Mouse (Mus musculus): ENCODE data around the gene Smoc1. TPM values are rescaled to one million over a fixed set of nuclear protein-coding genes. Genes with fewer than 3 reads are reported as not detected.
A peak's percentile ranks its signal among the peaks of the same experiment; 100 is the strongest.

Smoc1 gene
- total RNA-seq (2021): 10 to 100 TPM; 10.3 to 10.9 TPM

DNA sequence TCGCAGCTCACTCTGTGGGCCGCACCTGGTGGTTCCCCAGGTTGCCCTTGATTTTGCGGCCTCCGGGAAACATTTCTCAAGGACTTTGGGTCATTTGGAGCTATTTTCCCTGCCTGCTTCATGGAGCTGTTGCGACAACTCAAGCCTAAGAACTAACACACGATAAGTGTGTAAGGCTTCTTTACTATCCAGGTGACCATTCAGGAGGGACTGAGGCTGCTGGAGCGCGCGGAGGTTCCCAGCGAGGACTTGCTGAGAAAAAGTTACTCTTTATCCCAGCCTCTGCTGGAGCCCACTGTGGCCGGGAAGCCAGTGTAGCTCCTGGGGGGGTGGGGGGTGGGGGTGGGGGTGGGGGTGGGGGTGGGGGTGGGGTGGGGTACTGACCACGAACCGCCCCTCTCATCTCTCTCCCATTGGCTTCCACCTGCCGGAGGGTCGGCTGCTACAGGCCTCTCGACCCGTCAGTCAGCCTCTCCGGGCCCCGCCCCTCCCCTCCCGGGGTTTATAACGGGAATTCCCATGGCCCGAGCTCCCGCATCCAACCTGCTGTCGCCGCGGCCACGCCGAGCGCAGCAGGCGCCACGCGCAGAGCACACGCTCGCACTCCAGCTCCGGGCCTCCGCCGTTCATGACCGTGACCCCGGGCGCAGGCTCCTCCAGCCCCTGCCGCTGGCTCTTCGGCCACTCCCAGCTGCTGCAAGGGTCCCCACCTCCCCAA, at the start of gene Smoc1:
Gene Smoc1 (plus strand): TSS at position 532 of the 718 bp plus-strand sequence.
- intact Hi-C loops (cut with DNase I): no loop called here
- DNase-seq (ENCODE audit: extremely low spot score in 1 of 2, low spot score in 2 of 2): peak; percentile 65 to 87

GRCm38 (mm10) chr12:80982326-80982725, 44.3 kb upstream of the Smoc1 start:
- intact Hi-C loops (cut with DNase I): loop anchor here (2.0 to 10.0 kb wide), 4 partner anchors 200 to 805 kb away; no protein-coding TSS in a partner anchor
- peak; percentile 53 to 72 for DNase-seq (ENCODE audit: extremely low spot score in 1 of 2, low spot score in 2 of 2)

GRCm38 (mm10) chr12:80983695-80984094, 42.9 kb upstream of the Smoc1 start:
- peak in 1 of 2 experiments; percentile 19 for DNase-seq (ENCODE audit: extremely low spot score in 1 of 2, low spot score in 2 of 2)
- intact Hi-C loops (cut with DNase I): loop anchor here (2.0 to 10.0 kb wide), 4 partner anchors 199 to 804 kb away; no protein-coding TSS in a partner anchor

GRCm38 (mm10) chr12:80986628-80987027, 40.0 kb upstream of the Smoc1 start:
- DNase-seq (ENCODE audit: extremely low spot score in 1 of 2, low spot score in 2 of 2): peak in 1 of 2 experiments; percentile 3
- intact Hi-C loops (cut with DNase I): loop anchor here (10.0 kb wide), 1 partner anchor 708 kb away; no protein-coding TSS in a partner anchor

- DNase-seq (ENCODE audit: extremely low spot score in 1 of 2, low spot score in 2 of 2): peak in 1 of 2 experiments; percentile 2
- intact Hi-C loops (cut with DNase I): loop anchor here (10.0 kb wide), 1 partner anchor 707 kb away; no protein-coding TSS in a partner anchor
Observed at GRCm38 (mm10) chr12:80988286-80988685, 38.3 kb upstream of the Smoc1 start.

GRCm38 (mm10) chr12:80990901-80991445, 35.6 kb upstream of the Smoc1 start:
- peak in 1 of 2 experiments; percentile 10 for DNase-seq (ENCODE audit: extremely low spot score in 1 of 2, low spot score in 2 of 2)
- intact Hi-C loops (cut with DNase I): no loop called here

DNA sequence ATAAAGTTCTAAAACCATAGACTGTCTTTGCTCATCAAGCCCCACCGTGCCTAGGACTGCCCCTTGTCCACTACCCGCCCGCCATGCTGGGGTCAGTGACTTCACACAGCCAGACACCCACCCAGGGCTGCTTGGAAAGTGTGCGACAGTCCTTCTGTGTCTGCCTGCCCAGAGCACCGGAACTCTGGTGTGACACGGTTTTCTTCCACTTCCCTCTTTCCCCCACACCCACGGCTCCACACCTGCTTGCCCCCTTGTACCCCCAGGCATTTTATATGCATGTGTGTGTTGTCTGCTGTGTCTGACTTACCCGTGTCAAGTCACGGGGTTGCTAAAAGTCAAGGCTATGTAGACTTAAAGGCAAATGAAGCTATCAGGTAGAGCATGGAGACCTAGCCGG, 34.8 kb upstream of the Smoc1 start:
- intact Hi-C loops (cut with DNase I): no loop called here

DNA sequence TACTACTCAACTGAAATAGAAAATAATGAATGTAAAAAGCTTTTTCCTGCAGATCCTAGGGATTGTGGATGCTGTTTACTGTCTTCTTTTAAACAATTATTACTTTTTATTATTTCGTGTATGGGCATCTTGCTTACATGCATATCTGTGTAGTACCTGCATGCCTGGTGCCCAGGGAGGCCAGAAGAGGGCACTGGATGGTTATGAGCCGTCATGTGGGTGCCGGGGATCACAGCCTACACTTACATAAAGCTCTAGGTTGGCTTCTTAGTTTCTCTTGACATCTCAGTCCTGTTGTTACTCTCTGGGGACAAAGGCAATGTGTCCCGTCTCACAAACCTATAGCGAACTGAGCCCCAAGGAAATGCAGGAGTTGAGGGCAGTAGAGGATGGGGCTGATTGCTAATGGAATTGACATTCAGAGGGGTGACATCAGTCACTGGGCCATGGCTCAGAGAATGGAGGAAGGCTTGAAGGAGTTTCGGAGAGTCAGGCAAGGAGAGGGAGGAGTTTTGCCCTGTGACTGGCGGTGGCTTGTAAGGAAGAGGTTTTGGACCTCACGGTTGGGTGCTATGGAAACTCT, 34.0 kb upstream of the Smoc1 start:
- no peak for DNase-seq (ENCODE audit: extremely low spot score in 1 of 2, low spot score in 2 of 2)
- intact Hi-C loops (cut with DNase I): no loop called here

More for the DNA sequence above, 34.8 kb upstream of the Smoc1 start:
- peak in 1 of 2 experiments; percentile 11 for DNase-seq (ENCODE audit: extremely low spot score in 1 of 2, low spot score in 2 of 2)

DNA sequence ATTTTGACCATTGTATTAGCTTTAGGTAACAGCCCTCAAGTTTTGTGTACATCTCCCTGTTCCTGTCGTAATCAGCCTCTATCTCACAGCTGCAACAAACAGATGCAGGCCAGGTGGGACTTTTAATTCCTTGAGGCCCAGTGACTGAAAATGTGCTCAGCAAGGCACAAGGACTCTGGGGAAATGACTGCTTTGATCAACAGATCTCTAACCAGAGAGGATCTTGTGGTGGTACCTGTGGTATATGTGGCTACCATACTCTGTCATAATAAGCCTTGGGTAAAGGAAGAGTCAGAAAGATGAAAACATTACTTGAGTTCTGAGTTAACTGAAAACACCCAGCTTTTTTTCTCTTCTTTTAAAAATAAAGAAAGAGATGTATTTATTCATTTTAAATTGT, 32.8 kb upstream of the Smoc1 start:
- intact Hi-C loops (cut with DNase I): no loop called here
- DNase-seq (ENCODE audit: extremely low spot score in 1 of 2, low spot score in 2 of 2): no peak

- intact Hi-C loops (cut with DNase I): no loop called here
- no peak for DNase-seq (ENCODE audit: extremely low spot score in 1 of 2, low spot score in 2 of 2)
Observed at GRCm38 (mm10) chr12:80995326-80995725, 31.3 kb upstream of the Smoc1 start.

GRCm38 (mm10) chr12:80997652-80998051, 29.0 kb upstream of the Smoc1 start:
- intact Hi-C loops (cut with DNase I): no loop called here

DNA sequence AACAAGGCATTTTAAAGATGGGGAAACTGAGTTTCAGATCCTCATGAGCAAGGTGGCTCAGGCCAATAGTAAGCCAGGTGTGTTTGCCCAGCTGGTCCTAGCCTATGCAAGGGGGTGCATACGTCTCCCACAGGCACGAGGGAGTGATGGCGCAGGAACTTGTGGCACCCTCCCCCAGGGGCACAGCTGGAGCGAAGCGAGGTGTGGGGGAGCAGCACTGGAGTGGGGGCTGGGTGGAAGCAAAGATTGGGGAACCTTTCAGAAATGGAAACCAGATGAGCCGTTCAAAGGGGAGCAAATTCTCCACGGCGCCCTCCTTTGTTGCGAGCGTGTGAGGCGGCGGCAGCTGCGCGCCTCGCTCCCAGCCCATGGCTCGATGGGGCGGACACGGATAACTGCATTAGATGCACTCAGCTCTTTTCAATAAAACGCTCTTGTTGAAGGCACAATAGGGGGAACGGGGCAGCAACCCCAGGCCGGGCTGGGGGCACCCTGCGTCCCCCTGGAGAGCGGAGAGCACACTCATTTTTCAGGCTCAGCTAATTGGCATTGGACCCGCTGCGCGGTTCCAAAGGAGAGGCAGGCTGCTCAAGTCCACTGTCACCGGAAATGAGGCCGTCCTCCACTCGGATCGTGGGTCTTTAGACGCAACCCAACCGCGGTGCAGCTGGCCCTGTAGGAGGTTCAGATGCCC, 27.9 kb upstream of the Smoc1 start:
- DNase-seq (ENCODE audit: extremely low spot score in 1 of 2, low spot score in 2 of 2): no peak
- intact Hi-C loops (cut with DNase I): no loop called here

More at GRCm38 (mm10) chr12:80997652-80998051, 29.0 kb upstream of the Smoc1 start:
- DNase-seq (ENCODE audit: extremely low spot score in 1 of 2, low spot score in 2 of 2): no peak

- intact Hi-C loops (cut with DNase I): no loop called here
- no peak for DNase-seq (ENCODE audit: extremely low spot score in 1 of 2, low spot score in 2 of 2)
Observed at GRCm38 (mm10) chr12:81000924-81001323, 25.7 kb upstream of the Smoc1 start.

DNA sequence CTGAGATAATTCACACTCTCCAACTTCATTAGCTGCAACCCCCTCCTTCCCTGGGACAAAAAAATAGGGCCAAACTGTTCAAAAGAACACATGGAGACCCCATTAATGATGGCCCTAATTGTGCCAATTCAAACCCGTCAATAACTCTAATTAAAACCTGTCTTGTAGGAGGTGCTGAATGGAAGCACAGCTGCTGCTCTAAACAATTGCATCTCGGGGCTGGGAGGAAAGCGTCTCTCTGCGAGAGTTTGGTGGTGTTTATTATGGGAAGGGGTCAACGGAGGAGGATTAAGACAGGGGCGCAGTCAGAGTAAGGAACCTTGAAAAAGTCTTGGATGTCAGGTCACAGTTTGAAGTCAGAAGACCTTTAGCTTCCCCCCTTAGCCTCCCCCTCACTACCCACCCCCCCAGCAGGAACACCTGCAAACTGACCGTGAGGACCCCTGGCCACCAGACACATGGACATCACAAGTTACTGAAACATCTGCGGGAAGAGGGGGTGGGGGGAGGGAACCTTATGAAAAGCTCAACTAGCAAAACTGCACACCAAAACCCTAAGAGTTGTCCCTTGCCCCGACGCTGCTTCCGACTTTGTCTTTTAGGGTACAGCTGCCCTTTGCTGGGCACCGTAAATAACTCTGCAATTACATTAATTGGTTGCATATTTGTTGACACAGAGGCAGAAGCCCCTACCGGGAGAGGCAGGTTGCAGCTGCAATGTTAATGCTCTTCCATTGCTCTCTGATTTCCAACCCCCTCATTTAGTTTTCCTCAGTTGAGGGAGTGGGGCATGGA, 23.6 kb upstream of the Smoc1 start:
- DNase-seq (ENCODE audit: extremely low spot score in 1 of 2, low spot score in 2 of 2): no peak
- intact Hi-C loops (cut with DNase I): no loop called here

- no peak for DNase-seq (ENCODE audit: extremely low spot score in 1 of 2, low spot score in 2 of 2)
- intact Hi-C loops (cut with DNase I): no loop called here
Observed at GRCm38 (mm10) chr12:81009813-81010212, 16.8 kb upstream of the Smoc1 start.

GRCm38 (mm10) chr12:81011994-81012393, 14.6 kb upstream of the Smoc1 start:
- intact Hi-C loops (cut with DNase I): no loop called here
- no peak for DNase-seq (ENCODE audit: extremely low spot score in 1 of 2, low spot score in 2 of 2)

DNA sequence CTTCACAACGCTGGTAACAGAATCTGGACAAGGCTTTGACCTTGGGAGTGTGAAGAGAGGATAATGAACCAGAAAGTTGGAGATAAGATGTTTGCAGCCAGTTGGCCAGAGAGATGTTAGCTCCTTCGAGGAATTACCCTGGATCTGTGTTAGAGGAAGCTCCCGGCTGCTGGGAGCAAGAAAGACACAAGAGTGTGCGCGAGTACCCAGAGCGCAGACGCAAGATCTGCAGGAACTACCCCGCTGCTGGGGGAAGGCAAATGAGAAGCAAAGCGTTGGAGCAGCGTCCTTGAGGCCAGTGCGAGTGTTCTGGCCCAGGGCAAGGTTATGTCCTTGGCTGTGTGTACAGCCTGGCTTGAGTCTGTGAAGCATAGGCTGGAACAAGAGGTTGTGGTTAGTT, 13.1 kb upstream of the Smoc1 start:
- intact Hi-C loops (cut with DNase I): no loop called here
- DNase-seq (ENCODE audit: extremely low spot score in 1 of 2, low spot score in 2 of 2): no peak

- no peak for DNase-seq (ENCODE audit: extremely low spot score in 1 of 2, low spot score in 2 of 2)
- intact Hi-C loops (cut with DNase I): no loop called here
Observed at GRCm38 (mm10) chr12:81017624-81018023, 9.0 kb upstream of the Smoc1 start.

Measured in left cerebral cortex, postnatal 10 days (tissue).